Mouse (Mus musculus) bone marrow, adult 2 months (tissue): ENCODE data around the gene Asb1.

Source experiments
- CTCF ChIP-seq: fragments of 200-500 bp; IDR thresholded peaks from 2 replicates; pipeline ENCODE4 v1.5.1; 2011; ENCODE audit warnings: low read length, control low read depth; ENCODE audit not compliant: control insufficient read depth, insufficient read depth
- POLR2A ChIP-seq: fragments of 200-500 bp; IDR thresholded peaks from 2 replicates; pipeline ENCODE4 v1.6.1; 2011; ENCODE audit warnings: low read depth, mild to moderate bottlenecking, control low read depth, low read length, borderline replicate concordance; ENCODE audit not compliant: control insufficient read depth

- TF ChIP-seq POLR2A (no peak), CTCF (no peak)
These were observed 55.2 kb downstream of the Asb1 start for GRCm38 (mm10) chr1:91595521-91596020.
